Mouse (Mus musculus) heart, embryonic 11.5 days (tissue): ENCODE results near the gene Klhdc4. TPM values are rescaled to one million over a fixed set of nuclear protein-coding genes. Genes with fewer than 3 reads are reported as not detected.
A peak's percentile ranks its signal among the peaks of the same experiment; 100 is the strongest.

Experiments used
- ATAC-seq: fragments of 200-750 bp; cut with Nextera tagmentation; replicated peaks from 2 replicates; pipeline ENCODE4 v1.8.0; 2017; ENCODE audit warnings: moderate library complexity; ENCODE audit not compliant: insufficient number of reproducible peaks, low FRiP score, low TSS enrichment
- H3K27ac ChIP-seq: fragments of 300-500 bp; sonication (generic); 2 replicates; pipeline ENCODE4 v1.5.1; 2014; ENCODE audit warnings: mild to moderate bottlenecking, low read depth, low read length
- H3K27me3 ChIP-seq: fragments of 300-500 bp; sonication (generic); 2 replicates; pipeline ENCODE4 v1.6.1; 2014; ENCODE audit warnings: mild to moderate bottlenecking, low read length, mixed read lengths; ENCODE audit not compliant: control insufficient read depth, insufficient read depth
- H3K36me3 ChIP-seq: fragments of 300-500 bp; sonication (generic); 2 replicates; pipeline ENCODE4 v1.6.1; 2014; ENCODE audit warnings: mild to moderate bottlenecking, low read length, moderate library complexity, mixed read lengths; ENCODE audit not compliant: control insufficient read depth, insufficient read depth
- H3K4me1 ChIP-seq: fragments of 300-500 bp; sonication (generic); 2 replicates; pipeline ENCODE4 v1.6.1; 2014; ENCODE audit warnings: low read length; ENCODE audit not compliant: control insufficient read depth, insufficient read depth
- H3K4me2 ChIP-seq: fragments of 300-500 bp; sonication (generic); 2 replicates; pipeline ENCODE4 v1.6.1; 2014; ENCODE audit warnings: mild to moderate bottlenecking, moderate library complexity
- H3K4me3 ChIP-seq: fragments of 300-500 bp; sonication (generic); 2 replicates; pipeline ENCODE4 v1.5.1; 2014; ENCODE audit warnings: low read depth, low read length
- H3K9ac ChIP-seq: fragments of 300-500 bp; sonication (generic); 2 replicates; pipeline ENCODE4 v1.6.1; 2014; ENCODE audit warnings: mild to moderate bottlenecking, low read depth, low read length, moderate library complexity
- H3K9me3 ChIP-seq: fragments of 300-500 bp; sonication (generic); replicated peaks from 2 replicates; pipeline ENCODE4 v1.6.1; 2016; ENCODE audit warnings: low read length; ENCODE audit not compliant: control insufficient read depth
- WGBS: fragments of 180-500 bp; shearing (Covaris S2); extraction: QIAGEN DNeasy Blood & Tissue Kit; methylation state at CpG from one replicate; pipeline ENCODE4 v1.1.7; 2014; ENCODE audit not compliant: insufficient replicate concordance; 5-methylcytosine and 5-hydroxymethylcytosine counted together
- polyA plus RNA-seq: library from polyadenylated mRNA; unstranded; fragments of >200 nt; fragmentation: Nextera tagmentation; extraction: Ambion mirVana; gene quantifications from 2 replicates; pipeline ENCODE4 v1.2.1, GENCODE M21; 2014

Gene Klhdc4
- polyA plus RNA-seq, 1 experiment from 2014 or later: 31.1 TPM

- no peaks in the 10 kb centered on the region for H3K27me3 ChIP-seq
- H3K4me3 ChIP-seq: no peak overlapping the region
- no peak overlapping the region for H3K9ac ChIP-seq
- no peak; the same call in 1 of the 2 replicates for ATAC-seq
- peak overlapping the region; percentile 17; the same call in 1 of the 2 replicates for H3K27ac ChIP-seq
- H3K9me3 ChIP-seq: no peaks in the 10 kb centered on the region
- no peak overlapping the region; the same call in 1 of the 2 replicates for H3K4me2 ChIP-seq
- no peaks in the 10 kb centered on the region; the same call in 1 of the 2 replicates for H3K36me3 ChIP-seq
- 59% methylated on average over 4 of the region's 4 CpGs for WGBS
- peaks cover 20% of the 10 kb centered on the region for H3K4me1 ChIP-seq
Observed at GRCm38 (mm10) chr8:121792627-121793026, 36.7 kb downstream of the Klhdc4 start.

- ATAC-seq: no peak
- Histone ChIP-seq H3K4me1 (peaks cover 21% of the 10 kb centered on the region), H3K27ac (0 out of 2 replicates have a peak overlapping the region, but pooled peaks have one; percentile 17), H3K4me3 (no peak overlapping the region), H3K27me3 (no peaks in the 10 kb centered on the region), H3K9ac (no peak overlapping the region), H3K36me3 (no peaks in the 10 kb centered on the region; the same call in 1 of the 2 replicates), H3K4me2 (no peak overlapping the region), H3K9me3 (no peaks in the 10 kb centered on the region)
- 63% methylated on average over 7 of the region's 7 CpGs for WGBS
Observed at GRCm38 (mm10) chr8:121792159-121792558, 37.2 kb downstream of the Klhdc4 start.

- WGBS: 70% methylated on average over 8 of the region's 8 CpGs
- Histone ChIP-seq H3K27me3 (no peaks in the 10 kb centered on the region), H3K27ac (no peak overlapping the region), H3K4me1 (peaks cover 39% of the 10 kb centered on the region), H3K9ac (no peak overlapping the region), H3K4me3 (no peak overlapping the region), H3K9me3 (no peaks in the 10 kb centered on the region), H3K36me3 (no peaks in the 10 kb centered on the region), H3K4me2 (no peak overlapping the region)
- no peak for ATAC-seq
Observed at GRCm38 (mm10) chr8:121788786-121789185, 40.6 kb downstream of the Klhdc4 start.

GRCm38 (mm10) chr8:121786542-121786941 lies 42.8 kb downstream of the Klhdc4 start:
- Histone ChIP-seq H3K4me1 (peaks cover 30% of the 10 kb centered on the region), H3K36me3 (no peaks in the 10 kb centered on the region), H3K4me2 (peak overlapping the region; percentile 40), H3K27me3 (no peaks in the 10 kb centered on the region), H3K27ac (peak overlapping the region; percentile 91), H3K9me3 (no peaks in the 10 kb centered on the region), H3K9ac (peak overlapping the region; percentile 39), H3K4me3 (no peak overlapping the region)
- 35% methylated on average over 10 of the region's 10 CpGs for WGBS
- peak; percentile 54 for ATAC-seq

- Histone ChIP-seq H3K27me3 (no peaks in the 10 kb centered on the region), H3K27ac (no peak overlapping the region), H3K4me3 (no peak overlapping the region), H3K9me3 (no peaks in the 10 kb centered on the region), H3K9ac (no peak overlapping the region), H3K4me1 (peaks cover 28% of the 10 kb centered on the region), H3K4me2 (no peak overlapping the region), H3K36me3 (no peaks in the 10 kb centered on the region; the same call in 1 of the 2 replicates)
- WGBS: 60% methylated on average over 5 of the region's 5 CpGs
- ATAC-seq: no peak
Observed at GRCm38 (mm10) chr8:121782493-121782892, 46.9 kb downstream of the Klhdc4 start.

GRCm38 (mm10) chr8:121773876-121774275 lies 55.5 kb downstream of the Klhdc4 start:
- no peak overlapping the region for H3K4me2 ChIP-seq
- no peaks in the 10 kb centered on the region for H3K9me3 ChIP-seq
- H3K4me3 ChIP-seq: no peak overlapping the region
- H3K27ac ChIP-seq: no peak overlapping the region
- ATAC-seq: no peak
- no peak overlapping the region for H3K9ac ChIP-seq
- WGBS: 83% methylated on average over 12 of the region's 12 CpGs
- no peaks in the 10 kb centered on the region for H3K4me1 ChIP-seq
- no peaks in the 10 kb centered on the region for H3K36me3 ChIP-seq
- 0 out of 2 replicates have a peak, but pooled peaks cover 2% of the 10 kb centered on the region for H3K27me3 ChIP-seq

GRCm38 (mm10) chr8:121770845-121771752 lies 58.3 kb downstream of the Klhdc4 start:
- ATAC-seq: 0 out of 2 replicates have a peak, but pooled peaks have one; percentile 8
- no peak overlapping the region for H3K4me3 ChIP-seq
- 0 out of 2 replicates have a peak, but pooled peaks cover 5% of the 10 kb centered on the region for H3K27me3 ChIP-seq
- no peak overlapping the region for H3K4me2 ChIP-seq
- H3K9ac ChIP-seq: no peak overlapping the region
- no peaks in the 10 kb centered on the region for H3K4me1 ChIP-seq
- H3K9me3 ChIP-seq: no peaks in the 10 kb centered on the region
- H3K36me3 ChIP-seq: no peaks in the 10 kb centered on the region
- no peak overlapping the region for H3K27ac ChIP-seq
- 39% methylated on average over 19 of the region's 19 CpGs for WGBS

GRCm38 (mm10) chr8:121769621-121770020 lies 59.7 kb downstream of the Klhdc4 start:
- WGBS: 74% methylated on average over 2 of the region's 2 CpGs
- no peak overlapping the region for H3K4me3 ChIP-seq

More at GRCm38 (mm10) chr8:121769621-121770020, 59.7 kb downstream of the Klhdc4 start:
- Histone ChIP-seq H3K27ac (no peak overlapping the region), H3K27me3 (0 out of 2 replicates have a peak, but pooled peaks cover 5% of the 10 kb centered on the region), H3K9me3 (no peaks in the 10 kb centered on the region), H3K36me3 (no peaks in the 10 kb centered on the region), H3K4me2 (no peak overlapping the region), H3K9ac (no peak overlapping the region), H3K4me1 (no peaks in the 10 kb centered on the region)
- no peak for ATAC-seq
